Mouse (Mus musculus): ENCODE results near the gene Clmn. TPM values are rescaled to one million over a fixed set of nuclear protein-coding genes. Genes with fewer than 3 reads are reported as not detected.

Clmn gene
- total and polyA plus RNA-seq, 3 experiments = 1.0 to 3.2 (median 2.5) TPM

DNA sequence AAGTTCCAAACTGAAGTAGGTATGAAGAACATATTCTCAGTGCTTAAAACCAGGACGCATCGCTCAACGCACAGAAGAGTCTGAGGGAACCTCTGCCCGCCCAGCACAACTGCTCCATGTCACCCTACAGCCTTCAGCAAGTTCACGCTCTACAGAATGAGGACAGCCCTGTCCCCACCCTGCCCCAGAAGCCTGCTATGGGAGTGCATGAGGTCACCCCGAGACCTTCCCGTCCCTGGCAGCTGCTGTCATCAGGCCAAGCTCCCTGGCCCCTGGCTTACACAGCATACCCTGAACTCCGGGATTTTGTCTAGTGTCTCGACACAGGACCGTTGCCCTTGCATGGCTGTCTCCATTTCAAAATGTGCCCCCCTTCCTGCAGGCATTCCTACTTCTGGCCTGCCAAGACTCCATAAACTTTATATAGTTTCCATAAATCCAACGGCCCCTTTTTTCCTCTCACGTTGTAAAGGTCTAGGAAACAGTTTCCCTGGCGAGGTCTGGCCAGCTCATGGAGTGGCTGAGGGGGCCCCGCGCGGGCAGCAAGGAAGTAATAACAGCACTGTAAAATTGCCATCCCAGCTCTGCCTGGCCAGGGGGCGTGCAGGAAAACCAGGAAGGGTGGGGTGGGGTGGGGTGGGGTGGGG is 56.3 kb downstream of the Clmn start:
- H3K79me2 ChIP-seq (replicated peaks; ENCODE audit: control insufficient read depth, insufficient read depth, low read length) = no peaks in the 10 kb centered on the region
- no peaks in the 10 kb centered on the region for H3K36me3 ChIP-seq (ENCODE audit: control insufficient read depth, insufficient read depth, low read length)
- no peak overlapping the region for H3K9ac ChIP-seq (ENCODE audit: low read depth, low read length)
- H3K4me3 ChIP-seq = no peak overlapping the region
- TF ChIP-seq EP300 (IDR thresholded peaks at IDR 0.05; ENCODE audit: insufficient read depth, low read depth, low read length) = no peak
- TF ChIP-seq CTCF (IDR thresholded peaks at IDR 0.05) = no peak
- TF ChIP-seq POLR2A (IDR thresholded peaks at IDR 0.05; ENCODE audit: insufficient read depth, low read depth, low read length) = no peak
- no peak overlapping the region for H3K27ac ChIP-seq
- H3K27me3 ChIP-seq (ENCODE audit: control insufficient read depth, insufficient read depth, low read length) = no peaks in the 10 kb centered on the region
- intact Hi-C loops (cut with DNase I) = no loop called here
- 55% methylated on average over 17 of the region's 17 CpGs for WGBS
- H3K4me1 ChIP-seq (ENCODE audit: control insufficient read depth, insufficient read depth, low read length) = no peaks in the 10 kb centered on the region
- DNase-seq = no peak

DNA sequence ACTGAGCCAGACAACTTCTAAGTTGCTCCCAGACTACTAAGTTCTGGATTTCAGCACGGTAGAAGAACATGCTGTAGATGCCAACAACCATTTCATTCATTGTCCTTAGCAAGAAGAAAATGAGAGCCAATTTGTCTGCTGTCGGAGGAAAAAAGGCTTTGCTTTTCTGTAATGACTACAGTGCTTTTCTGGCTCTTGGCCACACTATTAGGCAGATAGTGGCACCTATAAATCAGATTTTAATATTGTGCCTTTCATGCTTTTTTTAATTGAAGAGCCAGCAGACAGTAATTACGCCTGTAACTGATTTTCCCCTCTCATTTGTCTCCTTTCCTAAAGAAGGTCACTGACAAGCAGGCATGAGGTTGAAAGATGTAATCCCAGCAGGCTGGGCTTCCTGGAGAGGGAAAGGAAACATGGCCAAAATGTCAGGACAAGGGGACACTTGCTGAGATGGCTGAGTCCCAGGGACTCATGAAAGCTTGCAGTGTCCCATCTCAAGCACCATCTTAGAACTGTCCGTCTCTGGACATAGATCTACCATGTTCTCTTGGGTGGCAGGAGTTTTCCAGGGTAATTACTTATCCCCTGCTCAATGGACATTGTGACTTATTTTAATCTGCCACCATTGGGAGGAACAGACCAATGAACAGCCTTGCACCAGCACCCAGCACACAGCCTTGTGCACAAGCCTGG is 58.0 kb downstream of the Clmn start:
- Histone ChIP-seq H3K4me1 (ENCODE audit: control insufficient read depth, insufficient read depth, low read length) (no peaks in the 10 kb centered on the region), H3K9ac (ENCODE audit: low read depth, low read length) (no peak overlapping the region), H3K27me3 (ENCODE audit: control insufficient read depth, insufficient read depth, low read length) (no peaks in the 10 kb centered on the region), H3K4me3 (no peak overlapping the region), H3K79me2 (replicated peaks; ENCODE audit: control insufficient read depth, insufficient read depth, low read length) (no peaks in the 10 kb centered on the region), H3K27ac (no peak overlapping the region), H3K36me3 (ENCODE audit: control insufficient read depth, insufficient read depth, low read length) (no peaks in the 10 kb centered on the region)
- intact Hi-C loops (cut with DNase I) = no loop called here
- DNase-seq = no peak
- 75% methylated on average over 4 of the region's 4 CpGs for WGBS
- TF ChIP-seq POLR2A (IDR thresholded peaks at IDR 0.05; ENCODE audit: insufficient read depth, low read depth, low read length) (no peak), EP300 (IDR thresholded peaks at IDR 0.05; ENCODE audit: insufficient read depth, low read depth, low read length) (no peak), CTCF (IDR thresholded peaks at IDR 0.05) (no peak)

- Histone ChIP-seq H3K27ac (no peak overlapping the region), H3K27me3 (ENCODE audit: control insufficient read depth, insufficient read depth, low read length) (no peaks in the 10 kb centered on the region), H3K4me3 (no peak overlapping the region), H3K36me3 (ENCODE audit: control insufficient read depth, insufficient read depth, low read length) (no peaks in the 10 kb centered on the region), H3K79me2 (replicated peaks; ENCODE audit: control insufficient read depth, insufficient read depth, low read length) (no peaks in the 10 kb centered on the region), H3K4me1 (ENCODE audit: control insufficient read depth, insufficient read depth, low read length) (no peaks in the 10 kb centered on the region), H3K9ac (ENCODE audit: low read depth, low read length) (no peak overlapping the region)
- TF ChIP-seq POLR2A (IDR thresholded peaks at IDR 0.05; ENCODE audit: insufficient read depth, low read depth, low read length) (no peak), CTCF (IDR thresholded peaks at IDR 0.05) (no peak), EP300 (IDR thresholded peaks at IDR 0.05; ENCODE audit: insufficient read depth, low read depth, low read length) (no peak)
- 67% methylated on average over 9 of the region's 9 CpGs for WGBS
- DNase-seq = no peak
- intact Hi-C loops (cut with DNase I) = no loop called here
These were observed 63.2 kb downstream of the Clmn start for GRCm38 (mm10) chr12:104801494-104802260.

DNA sequence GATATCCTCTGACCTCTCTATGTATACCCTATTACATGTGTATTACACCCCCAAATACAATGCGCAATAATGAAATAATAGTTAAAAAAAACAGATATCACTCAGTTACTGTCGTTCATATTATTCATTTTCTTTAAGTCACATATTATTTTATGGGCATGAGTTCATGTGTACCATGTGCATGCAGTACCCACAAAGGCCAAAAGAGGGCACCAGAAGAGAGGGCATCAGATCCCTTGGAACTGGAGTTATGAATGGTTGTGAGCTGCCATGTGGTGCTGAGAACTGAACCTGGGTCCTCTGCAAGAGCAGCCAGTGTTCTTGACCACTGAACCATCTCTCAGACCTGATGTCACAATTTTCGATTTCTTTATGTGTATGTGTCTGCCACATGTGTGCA is 65.5 kb downstream of the Clmn start:
- H3K79me2 ChIP-seq (replicated peaks; ENCODE audit: control insufficient read depth, insufficient read depth, low read length) = no peaks in the 10 kb centered on the region
- H3K4me1 ChIP-seq (ENCODE audit: control insufficient read depth, insufficient read depth, low read length) = no peaks in the 10 kb centered on the region
- H3K27ac ChIP-seq = no peak overlapping the region
- no peak overlapping the region for H3K4me3 ChIP-seq
- 87% methylated on average over 3 of the region's 3 CpGs for WGBS
- TF ChIP-seq CTCF (IDR thresholded peaks at IDR 0.05) (peak; percentile 56), POLR2A (IDR thresholded peaks at IDR 0.05; ENCODE audit: insufficient read depth, low read depth, low read length) (no peak)
- no peak for DNase-seq
- H3K9ac ChIP-seq (ENCODE audit: low read depth, low read length) = no peak overlapping the region
- H3K36me3 ChIP-seq (ENCODE audit: control insufficient read depth, insufficient read depth, low read length) = no peaks in the 10 kb centered on the region
- no peaks in the 10 kb centered on the region for H3K27me3 ChIP-seq (ENCODE audit: control insufficient read depth, insufficient read depth, low read length)
- intact Hi-C loops (cut with DNase I) = no loop called here

- H3K4me3 ChIP-seq = no peak overlapping the region
- no peaks in the 10 kb centered on the region for H3K27me3 ChIP-seq (ENCODE audit: control insufficient read depth, insufficient read depth, low read length)
- no peak overlapping the region for H3K27ac ChIP-seq
- H3K4me1 ChIP-seq (ENCODE audit: control insufficient read depth, insufficient read depth, low read length) = no peaks in the 10 kb centered on the region
- TF ChIP-seq EP300 (IDR thresholded peaks at IDR 0.05; ENCODE audit: insufficient read depth, low read depth, low read length) = no peak
- no peak for TF ChIP-seq CTCF (IDR thresholded peaks at IDR 0.05)
- no peak for TF ChIP-seq POLR2A (IDR thresholded peaks at IDR 0.05; ENCODE audit: insufficient read depth, low read depth, low read length)
- no peak overlapping the region for H3K9ac ChIP-seq (ENCODE audit: low read depth, low read length)
- intact Hi-C loops (cut with DNase I) = no loop called here
- no peak for DNase-seq
- 92% methylated on average over 6 of the region's 6 CpGs for WGBS
- H3K36me3 ChIP-seq (ENCODE audit: control insufficient read depth, insufficient read depth, low read length) = no peaks in the 10 kb centered on the region
- no peaks in the 10 kb centered on the region for H3K79me2 ChIP-seq (replicated peaks; ENCODE audit: control insufficient read depth, insufficient read depth, low read length)
These were observed 67.0 kb downstream of the Clmn start for GRCm38 (mm10) chr12:104797905-104798304.

Measured in heart, adult 2 months (tissue).